Mouse (Mus musculus): ENCODE data around the gene Pld2.

DNA sequence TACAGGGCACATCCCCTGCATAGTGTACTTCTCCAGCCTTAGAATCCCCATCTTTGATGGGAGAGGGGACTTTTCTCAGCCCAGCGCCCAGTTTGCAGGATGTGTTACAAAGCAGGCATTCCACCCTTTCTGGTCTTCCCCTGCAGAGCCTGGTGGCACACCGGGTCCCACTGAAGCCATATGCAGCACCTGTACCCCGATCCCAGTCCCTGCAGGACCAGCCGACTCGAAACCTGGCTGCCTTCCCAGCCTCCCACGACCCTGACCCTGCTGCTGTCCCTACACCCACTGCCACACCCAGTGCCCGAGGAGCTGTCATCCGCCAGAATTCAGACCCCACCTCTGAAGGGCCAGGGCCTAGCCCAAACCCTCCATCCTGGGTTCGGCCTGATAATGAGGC lies 67.7 kb downstream of the Pld2 start:
- TF ChIP-seq POLR2A (IDR thresholded peaks at IDR 0.05; ENCODE audit: low read depth, low read length) (no peak), CTCF (IDR thresholded peaks at IDR 0.05; ENCODE audit: borderline replicate concordance, insufficient read depth, low read length) (no peak)

All from embryonic fibroblast, embryonic 13.5 days (primary cell).